Mouse (Mus musculus) cortical plate, adult 2 months (tissue): ENCODE results near the gene Agpat3. TPM values are rescaled to one million over a fixed set of nuclear protein-coding genes. Genes with fewer than 3 reads are reported as not detected.

ENCODE experiments used
- H3K27ac ChIP-seq: fragments of 200-500 bp; 2 replicates; pipeline ENCODE4 v1.5.1; 2012; ENCODE audit warnings: low read length, control low read depth, inconsistent platforms; ENCODE audit not compliant: insufficient read depth
- H3K4me1 ChIP-seq: fragments of 200-500 bp; 2 replicates; pipeline ENCODE4 v1.6.1; 2011; ENCODE audit warnings: low read length; ENCODE audit not compliant: control insufficient read depth, insufficient read depth
- H3K4me3 ChIP-seq: fragments of 200-500 bp; 2 replicates; pipeline ENCODE4 v1.5.1; 2011; ENCODE audit warnings: mild to moderate bottlenecking, low read length, control low read depth; ENCODE audit not compliant: insufficient read depth
- CTCF ChIP-seq: fragments of 200-500 bp; IDR thresholded peaks from 2 replicates; pipeline ENCODE4 v1.5.1; 2011; ENCODE audit warnings: mild to moderate bottlenecking, control low read depth, low read length; ENCODE audit not compliant: insufficient read depth; ENCODE audit errors: extremely low read depth
- POLR2A ChIP-seq: fragments of 200-500 bp; IDR thresholded peaks from 2 replicates; pipeline ENCODE4 v1.6.1; 2011; ENCODE audit warnings: mild to moderate bottlenecking, low read length, control low read depth; ENCODE audit not compliant: insufficient read depth; ENCODE audit errors: extremely low read depth
- polyA plus RNA-seq: library from polyadenylated mRNA; depleted of rRNA; stranded (reverse); fragments of >200 nt; gene quantifications from 2 replicates; pipeline ENCODE4 v1.2.3, GENCODE M21; 2012

The Agpat3 gene
- polyA plus RNA-seq, 1 experiment: 241 TPM

DNA sequence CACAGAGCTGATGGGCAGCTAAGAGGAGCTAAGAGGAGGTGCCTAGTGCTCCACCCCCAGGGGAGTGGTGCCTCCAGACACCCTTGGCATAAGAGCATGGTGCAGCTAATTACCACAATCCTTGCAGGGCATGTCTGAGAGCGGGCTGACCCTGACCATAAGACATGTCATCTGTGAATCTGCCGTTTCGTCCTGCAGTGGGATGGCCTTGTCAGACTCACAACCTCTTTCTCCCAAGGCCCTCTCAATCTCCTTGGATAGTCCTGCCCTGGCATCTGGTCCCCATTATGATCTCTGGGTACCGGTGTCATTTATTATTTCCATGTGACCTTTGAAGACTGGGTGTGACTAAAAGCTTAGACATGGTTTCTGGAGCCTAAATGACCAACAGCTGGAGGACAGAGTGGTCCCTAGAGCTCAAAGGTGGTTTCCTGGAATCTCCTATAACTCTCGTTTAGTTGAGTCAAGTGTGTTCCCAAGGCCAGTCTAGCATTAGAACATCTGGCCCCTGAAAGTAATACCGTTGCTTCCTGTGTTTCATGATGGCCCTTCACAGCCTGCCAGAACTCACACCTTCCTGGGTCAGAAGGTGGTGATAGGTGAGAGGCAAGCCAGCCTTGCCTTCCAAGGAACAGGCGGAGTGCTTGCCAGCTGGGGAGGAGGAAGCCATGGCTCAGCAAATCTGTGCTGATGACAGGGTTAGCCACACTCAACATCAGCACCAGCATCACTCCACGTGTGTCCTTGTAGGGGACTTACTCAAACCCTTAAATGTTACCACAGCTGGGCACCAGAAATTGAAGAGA lies 61.4 kb downstream of the Agpat3 start:
- Histone ChIP-seq H3K4me3 (no peak overlapping the region), H3K27ac (no peak overlapping the region), H3K4me1 (no peaks in the 10 kb centered on the region)
- TF ChIP-seq CTCF (no peak), POLR2A (no peak)

DNA sequence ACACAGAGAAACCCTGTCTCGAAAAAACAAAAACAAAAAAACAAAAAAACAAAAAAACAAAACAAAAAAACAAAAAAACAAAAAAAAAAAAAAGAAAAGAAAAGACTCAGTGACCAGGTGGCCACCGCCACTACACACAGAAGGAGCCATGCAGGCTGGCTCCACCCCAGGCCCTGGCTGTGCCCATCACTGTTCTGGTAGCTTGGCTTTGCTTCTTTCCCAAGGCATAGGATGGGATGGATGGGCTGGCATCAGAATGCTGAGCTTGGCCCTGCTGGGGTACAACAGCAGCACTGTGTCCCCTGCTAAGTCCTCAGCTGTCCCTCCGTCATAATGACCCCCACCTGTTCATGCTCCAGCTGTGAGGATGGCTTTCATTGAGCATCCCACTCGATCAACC lies 63.4 kb downstream of the Agpat3 start:
- H3K27ac ChIP-seq: no peak overlapping the region
- H3K4me3 ChIP-seq: no peak overlapping the region
- no peak for TF ChIP-seq CTCF
- TF ChIP-seq POLR2A: no peak
- H3K4me1 ChIP-seq: no peaks in the 10 kb centered on the region

DNA sequence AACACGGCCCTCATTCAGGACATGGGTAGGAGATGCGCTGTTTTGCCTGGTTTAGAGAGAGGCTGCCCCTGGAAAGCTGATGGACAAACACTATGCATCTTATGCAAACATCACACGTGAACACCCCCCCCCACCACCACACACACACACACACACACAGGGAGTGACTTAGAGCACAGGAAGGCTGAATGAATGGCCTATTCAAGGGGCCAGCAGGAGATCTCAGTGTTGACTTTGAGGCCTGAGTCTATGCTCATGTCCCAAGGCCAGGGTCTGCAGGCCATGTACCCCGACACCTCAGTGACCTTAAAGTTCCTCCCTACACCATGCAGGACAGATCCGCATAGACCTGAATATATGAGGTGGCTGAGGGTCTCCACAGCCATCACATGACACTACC lies 64.2 kb downstream of the Agpat3 start:
- Histone ChIP-seq H3K27ac (no peak overlapping the region), H3K4me1 (no peaks in the 10 kb centered on the region), H3K4me3 (no peak overlapping the region)
- TF ChIP-seq CTCF (no peak), POLR2A (no peak)

DNA sequence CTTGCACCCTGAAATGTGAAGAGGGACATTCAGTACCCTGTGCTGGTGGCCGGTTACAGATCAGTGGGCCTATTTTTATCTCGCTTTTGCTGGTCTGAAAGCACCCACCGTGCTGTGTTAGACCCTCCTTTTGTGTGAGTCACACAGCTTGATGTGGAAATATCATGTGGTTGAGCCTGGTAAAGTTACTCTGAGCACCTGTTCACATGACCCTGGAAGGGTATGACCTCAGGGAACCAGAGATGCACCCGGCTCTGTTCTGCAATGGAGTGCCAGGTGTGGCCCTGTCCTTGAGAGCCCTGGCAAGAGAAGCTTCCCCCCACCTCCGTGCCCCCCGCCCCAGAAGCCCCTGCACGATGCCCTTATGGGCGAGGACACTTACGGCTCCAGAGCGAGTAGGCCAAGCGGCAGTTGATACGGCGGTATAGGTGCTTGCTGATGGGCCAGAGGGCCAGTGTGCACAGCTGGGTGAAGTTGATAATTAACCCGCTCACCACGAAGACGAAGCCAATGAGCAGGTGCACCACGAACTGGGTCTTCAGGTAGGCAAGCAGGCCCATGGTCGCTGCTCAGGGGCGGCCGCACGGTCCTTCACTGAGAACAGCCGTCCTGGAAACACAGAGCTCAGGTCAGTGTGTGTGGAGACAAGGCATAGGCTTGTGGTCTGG lies 64.7 kb downstream of the Agpat3 start:
- no peak overlapping the region for H3K4me3 ChIP-seq
- H3K4me1 ChIP-seq: no peaks in the 10 kb centered on the region
- no peak overlapping the region for H3K27ac ChIP-seq
- TF ChIP-seq CTCF: no peak
- TF ChIP-seq POLR2A: no peak

DNA sequence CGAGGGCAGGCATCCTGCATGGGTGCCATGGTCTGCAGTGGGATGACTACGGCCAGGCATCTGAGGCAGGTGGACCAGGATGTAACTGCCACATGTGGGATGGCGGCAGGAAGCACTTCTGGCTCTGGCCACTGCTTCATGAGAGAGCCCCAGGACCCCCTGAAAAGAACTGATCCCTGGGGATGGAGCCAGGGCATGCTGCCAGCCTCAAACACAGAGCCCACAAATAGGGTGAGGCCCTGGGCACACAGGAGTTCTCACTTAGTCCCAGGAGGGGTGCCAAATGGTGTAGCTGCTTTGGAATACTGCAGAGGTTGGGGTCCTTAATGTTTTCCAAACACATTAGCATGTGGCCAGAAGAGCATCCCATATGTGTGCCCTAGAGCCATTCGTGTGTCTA lies 66.3 kb downstream of the Agpat3 start:
- Histone ChIP-seq H3K4me3 (no peak overlapping the region), H3K4me1 (no peaks in the 10 kb centered on the region), H3K27ac (no peak overlapping the region)
- TF ChIP-seq CTCF: no peak
- TF ChIP-seq POLR2A: no peak

DNA sequence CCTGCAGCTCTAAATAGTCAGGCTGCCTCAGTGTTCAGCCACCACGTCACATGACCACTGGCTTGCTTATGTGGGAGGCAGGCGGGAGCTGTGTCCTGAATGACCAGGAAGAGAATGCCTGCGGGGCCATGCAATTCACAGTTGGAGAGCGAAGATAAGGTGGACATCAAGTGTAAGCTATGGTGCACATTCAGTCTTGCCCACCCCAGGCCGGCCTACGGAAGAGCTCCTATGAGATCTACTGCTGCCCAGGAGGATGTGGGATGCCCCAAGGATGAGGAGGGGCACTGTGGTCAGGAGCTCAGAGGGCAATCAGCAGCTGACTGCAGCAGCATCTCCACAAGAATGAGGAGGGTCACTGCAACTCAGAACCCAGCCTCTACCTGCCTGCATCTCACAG lies 66.9 kb downstream of the Agpat3 start:
- no peak overlapping the region for H3K27ac ChIP-seq
- no peak for TF ChIP-seq POLR2A
- no peak for TF ChIP-seq CTCF
- no peak overlapping the region for H3K4me3 ChIP-seq
- no peaks in the 10 kb centered on the region for H3K4me1 ChIP-seq

DNA sequence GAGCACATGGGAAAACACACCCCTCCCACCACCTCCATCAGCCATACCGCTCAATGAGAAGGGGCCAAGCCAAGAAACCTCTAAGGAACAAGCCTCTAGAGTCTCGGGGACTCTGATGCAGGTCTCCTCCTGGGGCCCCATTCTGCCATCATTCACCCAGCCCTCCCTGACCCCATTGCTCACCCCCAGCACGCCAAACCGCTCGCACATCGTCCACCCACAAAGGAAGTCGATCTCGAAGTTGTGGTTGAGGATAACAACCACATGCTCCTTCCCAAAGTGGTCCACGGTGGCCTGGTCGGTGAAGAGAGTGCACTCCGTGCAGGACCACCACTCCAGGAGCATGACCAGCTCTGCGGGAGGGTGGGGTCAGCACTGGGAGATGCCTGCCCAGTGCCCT lies 67.5 kb downstream of the Agpat3 start:
- TF ChIP-seq CTCF (no peak), POLR2A (no peak)
- H3K4me3 ChIP-seq: no peak overlapping the region
- no peaks in the 10 kb centered on the region for H3K4me1 ChIP-seq
- no peak overlapping the region for H3K27ac ChIP-seq

DNA sequence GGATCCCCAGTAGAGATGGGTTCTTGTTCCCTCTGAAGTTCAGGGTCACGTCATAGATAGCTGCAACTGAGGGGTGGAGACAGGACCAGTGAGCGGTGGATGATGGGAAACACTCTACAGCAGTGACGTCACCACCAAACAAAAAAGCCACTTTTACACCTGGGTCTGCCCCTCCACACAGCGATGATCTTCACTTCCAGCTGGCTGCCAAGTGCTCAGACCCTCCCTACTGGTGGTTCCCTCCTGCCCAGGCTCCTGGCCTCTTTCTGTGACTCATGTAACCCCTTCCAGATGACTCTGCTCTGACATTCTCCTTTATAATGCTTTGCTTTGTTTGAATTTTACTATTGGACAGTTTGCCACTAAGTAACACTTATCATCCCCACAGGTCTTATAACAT lies 69.9 kb downstream of the Agpat3 start:
- TF ChIP-seq POLR2A: no peak
- no peak for TF ChIP-seq CTCF
- H3K4me1 ChIP-seq: no peaks in the 10 kb centered on the region
- H3K4me3 ChIP-seq: no peak overlapping the region
- no peak overlapping the region for H3K27ac ChIP-seq

DNA sequence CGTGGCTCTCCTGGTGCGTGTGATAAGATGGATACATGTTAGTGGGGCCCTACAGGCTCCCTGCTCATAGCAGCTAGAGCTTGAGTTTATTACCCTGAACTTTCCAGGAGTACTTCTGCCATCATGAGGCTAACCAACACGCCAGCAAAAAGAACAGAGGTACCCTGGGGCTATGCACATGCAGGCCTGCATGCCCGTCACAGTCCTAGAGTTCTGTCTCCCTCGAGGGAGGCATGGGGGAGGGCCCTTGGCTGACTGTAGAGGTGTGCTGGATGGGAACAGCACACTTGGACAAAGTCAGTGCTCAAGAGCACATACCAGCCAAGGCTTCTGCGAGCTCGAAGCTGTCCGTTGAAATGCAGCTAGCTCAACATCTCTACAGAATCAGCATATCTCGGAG lies 71.8 kb downstream of the Agpat3 start:
- H3K27ac ChIP-seq: no peak overlapping the region
- no peaks in the 10 kb centered on the region for H3K4me1 ChIP-seq
- no peak overlapping the region for H3K4me3 ChIP-seq
- TF ChIP-seq POLR2A (no peak), CTCF (no peak)

DNA sequence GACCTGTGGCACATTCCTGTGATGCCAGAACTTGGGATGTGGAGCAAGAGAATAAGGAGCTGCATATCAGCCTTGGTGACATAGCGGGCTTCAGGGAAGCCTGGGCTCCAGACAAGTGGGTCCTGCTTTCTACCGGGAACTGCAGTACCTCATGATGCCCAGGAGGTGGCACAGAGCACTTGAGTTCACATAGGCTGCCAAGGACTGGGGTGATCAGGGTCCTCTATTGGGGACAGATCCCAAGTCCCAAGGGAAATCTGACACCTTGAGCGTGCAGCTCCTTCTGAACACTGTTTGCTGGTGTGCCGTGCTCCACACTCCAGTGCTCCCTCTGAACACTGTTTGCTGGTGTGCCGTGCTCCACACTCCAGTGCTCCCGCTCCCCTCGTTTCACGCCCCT lies 73.1 kb downstream of the Agpat3 start:
- no peak overlapping the region for H3K27ac ChIP-seq
- TF ChIP-seq CTCF (peak; percentile 86), POLR2A (no peak)
- no peaks in the 10 kb centered on the region for H3K4me1 ChIP-seq
- H3K4me3 ChIP-seq: no peak overlapping the region
